Mouse (Mus musculus) heart, postnatal 25 days (tissue): Measurements from ENCODE around the gene Serinc3. TPM values are rescaled to one million over a fixed set of nuclear protein-coding genes. Genes with fewer than 3 reads are reported as not detected.
"Not testable (repeated sequence)": the region's sequence is repeated elsewhere in the genome, so short reads cannot be mapped to it uniquely, and the experiment has no call there.

Experiments
- DNase-seq: peaks from one replicate; pipeline ENCODE4 v3.0.0; 2022; ENCODE audit warnings: low spot score
- intact Hi-C: fragments of 180-260 bp; cut with DNase I; formaldehyde crosslinking; loops from one replicate; pipeline ENCODE4 v1.15.1; 2025
- total RNA-seq, 2 experiments: library from RNA; stranded (reverse); gene quantifications; 2 replicates each; pipeline ENCODE4 v1.2.3; 2021

Serinc3 gene
- total RNA-seq, 2 experiments from 2014 or later, result 291 to 357 TPM

DNA sequence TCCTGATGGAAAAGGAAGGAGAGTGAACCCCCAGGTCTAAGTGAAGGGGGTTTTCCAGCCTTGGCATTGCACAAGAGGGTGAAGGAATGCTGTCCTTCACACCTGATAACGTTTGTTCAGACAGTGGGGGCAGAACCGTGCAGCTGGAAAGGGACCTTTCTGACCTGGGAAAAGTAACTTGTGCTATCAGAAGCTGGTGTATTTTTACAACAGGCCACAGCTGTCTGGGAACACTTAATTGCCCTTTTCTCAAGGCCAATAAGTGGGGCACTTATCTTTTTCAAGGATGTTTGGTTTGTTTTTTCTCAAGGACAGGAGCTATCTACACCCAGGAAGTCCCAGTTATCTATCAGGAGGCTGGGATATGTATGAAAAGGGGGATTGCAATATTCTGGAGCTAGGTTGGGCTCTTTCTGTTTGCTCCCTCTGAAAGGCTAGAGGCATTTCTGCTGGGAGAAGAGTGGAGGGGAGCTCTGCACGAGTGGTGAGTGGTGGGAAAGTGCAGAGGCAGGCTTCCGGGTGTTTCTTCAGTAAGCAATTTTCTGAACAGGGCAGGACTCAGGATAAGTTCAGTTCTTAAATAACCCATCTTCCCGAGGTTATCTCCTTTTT is 7.2 kb downstream of the Serinc3 start:
- DNase-seq, result no peak
- intact Hi-C loops, result loop anchor here (5.0 kb wide), 1 partner anchor 35 kb away; the partner anchor contains the start of gene Ttpal

DNA sequence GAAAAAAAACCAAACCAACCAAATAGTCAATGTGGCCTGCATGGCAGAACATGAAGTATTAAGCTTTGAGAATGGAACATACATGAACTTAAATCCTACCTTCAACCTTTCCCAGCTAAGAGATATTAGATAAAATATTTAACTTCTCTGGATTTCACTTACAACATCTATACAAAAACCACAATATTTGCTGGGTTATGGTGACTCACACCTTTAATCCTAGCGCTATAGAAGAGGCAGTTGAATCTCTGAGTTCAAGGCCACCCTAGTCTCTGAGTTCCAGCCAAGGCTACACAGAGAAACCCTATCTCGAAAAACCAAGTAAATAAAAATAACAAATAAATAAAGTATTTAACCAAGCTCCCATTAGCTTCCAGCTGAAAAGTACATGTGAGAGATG is 8.9 kb downstream of the Serinc3 start:
- no peak for DNase-seq
- intact Hi-C loops, result loop anchor here (5.0 kb wide), 1 partner anchor 34 kb away; the partner anchor contains the start of gene Ttpal

DNA sequence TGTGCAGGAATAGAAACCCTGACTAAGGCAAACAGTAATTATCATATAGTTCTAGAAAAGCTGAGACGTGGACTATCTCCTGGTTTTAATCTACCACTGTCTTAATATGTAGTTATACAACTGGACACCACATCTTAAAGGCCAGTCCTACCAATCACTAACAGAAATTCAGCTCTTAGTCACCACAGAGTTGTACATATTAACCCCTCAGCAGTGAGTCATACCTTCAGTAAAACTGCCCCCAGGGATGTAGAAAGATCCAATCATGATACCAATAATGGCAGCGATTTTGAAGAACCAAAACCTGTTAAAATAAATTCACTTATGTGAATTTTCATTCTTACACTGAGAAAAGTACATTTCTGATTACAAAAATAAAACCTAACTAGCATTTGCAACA is 10.7 kb downstream of the Serinc3 start:
- intact Hi-C loops, result no loop called here
- DNase-seq, result no peak

DNA sequence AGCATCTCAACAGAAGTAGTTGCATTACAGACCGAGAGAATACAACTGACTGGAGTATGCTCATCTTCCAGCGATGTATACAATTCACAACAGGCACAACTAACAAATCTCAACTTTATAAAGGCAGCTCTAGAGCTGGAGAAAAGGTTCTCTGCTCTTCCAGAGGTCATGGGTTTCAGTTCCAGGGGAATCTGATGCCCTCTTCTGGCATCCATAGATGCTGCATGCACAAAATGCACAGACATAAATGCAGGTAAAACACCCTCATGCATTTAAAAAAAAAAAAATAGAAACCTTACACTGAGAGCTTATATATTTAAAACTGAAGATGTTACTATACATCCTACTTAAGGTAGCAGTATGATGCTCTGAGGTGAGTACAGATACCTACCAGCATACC is 13.2 kb downstream of the Serinc3 start:
- intact Hi-C loops, result no loop called here
- no peak for DNase-seq

DNA sequence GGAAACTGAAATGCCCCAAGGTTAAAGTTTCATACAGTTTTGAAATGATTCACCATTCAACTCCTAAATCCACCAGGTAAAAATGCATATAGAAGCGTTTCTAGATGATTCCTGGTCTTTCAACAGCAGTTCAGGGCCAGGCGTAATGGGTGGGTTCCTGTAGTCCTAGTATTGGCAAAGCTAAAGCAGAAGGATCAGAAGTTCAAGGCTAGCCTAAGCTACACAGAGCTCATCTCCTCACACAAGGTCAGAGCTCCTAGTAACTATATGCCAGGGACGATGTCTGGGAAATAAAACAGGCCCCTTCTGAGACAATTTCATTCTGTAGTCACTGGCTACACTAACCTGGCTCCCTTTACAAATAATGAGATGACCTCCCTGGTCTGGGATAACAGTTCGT is 13.7 kb downstream of the Serinc3 start:
- no peak for DNase-seq
- intact Hi-C loops, result no loop called here

DNA sequence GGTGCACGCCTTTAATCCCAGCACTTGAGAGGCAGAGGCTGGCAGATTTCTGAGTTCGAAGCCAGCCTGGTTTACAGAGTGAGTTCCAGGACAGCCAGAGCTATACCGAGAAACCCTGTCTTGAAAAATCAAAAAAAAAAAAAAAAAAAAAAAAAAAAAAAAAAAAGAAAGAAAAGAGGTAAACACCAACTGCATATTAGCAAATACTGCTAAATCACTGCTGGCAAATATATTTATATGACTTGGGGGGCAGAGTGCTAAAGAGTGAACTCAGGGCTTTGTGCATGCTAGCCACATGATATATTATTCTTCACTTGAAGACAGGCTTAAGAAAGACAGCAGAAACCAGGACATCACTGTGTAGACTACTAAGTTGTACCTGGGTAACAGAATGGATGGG is 23.5 kb downstream of the Serinc3 start:
- DNase-seq, intact Hi-C loops: not testable (repeated sequence)

DNA sequence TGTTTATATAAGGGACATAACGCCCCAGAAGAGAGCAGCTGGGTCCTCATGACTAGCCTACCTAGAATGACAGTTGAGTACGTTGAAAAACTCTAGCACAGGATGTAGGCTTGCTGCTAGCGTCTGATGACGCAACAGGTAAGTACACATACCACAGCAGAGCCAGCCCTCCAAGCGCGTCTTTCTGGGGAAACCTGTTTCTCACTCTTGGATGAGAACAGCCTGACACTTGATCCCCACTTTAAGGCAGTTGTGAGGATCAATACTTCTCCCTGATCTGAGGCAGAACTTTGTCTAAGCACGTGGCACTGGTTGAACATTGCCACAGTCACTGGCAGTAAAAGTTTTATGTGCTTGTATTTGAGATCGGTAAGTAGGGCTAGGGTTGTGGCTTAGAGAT is 24.5 kb downstream of the Serinc3 start:
- DNase-seq, result no peak
- intact Hi-C loops, result no loop called here

DNA sequence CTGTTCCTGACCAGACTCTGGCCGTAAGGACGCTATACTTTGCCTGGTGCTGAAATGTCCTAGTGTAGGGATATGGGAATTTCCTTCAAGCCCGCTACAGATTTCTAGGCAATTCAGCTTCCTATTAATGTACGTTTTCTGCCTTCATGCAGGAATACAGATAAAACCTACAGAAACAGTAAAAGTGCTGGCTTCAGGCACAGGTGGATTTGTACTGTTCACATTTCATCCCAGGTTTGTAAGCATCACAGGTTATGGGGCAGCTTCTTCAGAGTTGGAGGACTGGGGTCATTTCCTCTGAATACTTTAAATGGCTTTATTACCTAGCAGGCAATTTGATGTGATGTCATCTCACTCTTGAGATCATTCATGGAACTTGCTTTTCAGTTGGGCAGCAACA is 27.1 kb downstream of the Serinc3 start:
- intact Hi-C loops, result no loop called here
- DNase-seq, result no peak

DNA sequence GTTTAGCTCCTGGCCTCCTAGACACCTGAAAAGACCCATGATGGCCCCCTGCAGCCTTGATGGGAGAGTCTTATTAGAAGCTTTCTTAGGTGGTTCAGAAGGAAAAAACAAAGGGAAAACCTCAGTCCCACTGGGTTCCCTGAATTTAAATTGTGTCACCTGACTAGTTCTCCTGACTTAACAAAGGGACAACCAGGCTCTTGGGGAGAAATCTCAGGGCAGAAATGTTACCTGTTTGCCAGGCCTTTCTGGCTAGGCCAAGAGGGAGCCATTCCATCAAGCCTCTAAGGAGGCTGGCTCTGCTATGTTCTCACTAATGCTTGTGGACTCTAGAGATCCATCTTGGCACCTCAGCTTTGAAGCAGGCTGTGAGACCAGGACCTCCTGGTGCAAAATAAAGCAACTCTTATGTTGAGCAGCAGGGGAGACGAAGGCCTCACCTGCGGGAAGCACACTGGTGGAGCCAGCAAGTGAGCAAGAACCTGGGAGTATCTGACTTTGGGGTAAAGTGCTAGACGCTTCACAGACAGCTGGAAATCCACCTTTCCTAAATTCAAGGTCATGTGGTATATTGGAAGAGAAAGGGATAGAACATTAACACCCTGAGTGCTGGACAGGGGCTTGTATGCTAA is 27.6 kb downstream of the Serinc3 start:
- DNase-seq, result no peak
- intact Hi-C loops, result no loop called here

DNA sequence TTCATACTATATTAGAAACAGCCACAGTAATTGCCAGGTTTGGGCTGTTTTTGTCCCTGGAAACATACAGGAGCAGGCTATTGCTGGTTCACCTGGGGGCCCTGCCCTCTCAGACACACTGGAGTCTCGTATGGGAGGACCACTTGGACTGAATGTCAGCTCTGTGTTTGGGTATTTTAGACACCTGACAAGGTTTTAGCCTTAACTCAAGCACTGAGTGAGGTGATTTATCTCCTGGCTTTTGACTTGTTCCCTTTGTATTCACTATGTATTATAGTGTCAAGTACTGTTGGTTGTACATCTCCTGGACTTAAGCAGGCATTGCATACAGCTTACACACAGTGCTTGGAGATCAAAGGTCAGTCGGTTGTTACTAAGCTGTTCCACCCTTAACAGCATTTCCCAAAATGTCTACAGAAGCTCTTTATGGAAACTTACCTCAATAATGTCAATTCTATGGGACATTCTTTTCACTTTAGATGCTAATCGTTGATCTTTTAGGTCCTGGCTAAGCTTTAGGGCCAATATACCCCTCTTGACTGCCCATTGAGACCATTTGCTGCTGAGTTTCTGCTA is 28.2 kb downstream of the Serinc3 start:
- intact Hi-C loops, result no loop called here
- DNase-seq, result no peak

DNA sequence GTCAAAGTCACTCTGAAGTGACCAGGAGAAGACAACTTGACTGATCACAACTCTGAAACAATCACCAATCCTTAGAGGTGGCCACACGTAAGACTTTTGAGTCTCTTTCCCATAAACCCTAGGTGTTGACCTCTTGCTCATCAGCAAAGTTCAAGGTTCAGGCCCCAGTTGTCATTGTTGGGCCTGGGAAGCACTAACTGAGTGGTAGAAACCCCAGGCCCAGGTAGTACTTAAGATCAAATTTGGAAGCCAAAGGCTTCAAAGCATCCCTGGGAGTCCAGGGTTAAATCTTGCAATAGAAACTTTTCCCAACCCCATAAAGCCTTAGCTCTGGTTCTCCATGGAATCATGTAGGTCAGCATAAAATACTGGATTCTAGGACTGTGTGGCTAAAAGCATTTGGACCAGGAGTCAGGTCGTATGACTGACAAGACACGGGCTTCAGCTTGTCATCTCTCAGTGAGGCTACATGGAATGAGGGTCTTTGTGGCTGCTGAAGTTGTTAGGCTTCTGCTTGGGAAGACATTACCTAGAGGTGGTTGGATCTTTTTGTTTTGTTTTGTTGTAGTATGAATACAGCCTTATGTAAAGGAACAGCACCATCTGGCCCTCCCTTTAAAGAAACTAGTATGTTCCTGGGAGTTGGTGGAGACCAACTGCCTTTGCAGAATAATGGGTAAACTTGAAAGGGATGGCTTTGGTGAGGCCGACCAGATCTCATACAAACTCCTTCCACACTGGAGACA is 28.9 kb downstream of the Serinc3 start:
- no peak for DNase-seq
- intact Hi-C loops, result no loop called here

DNA sequence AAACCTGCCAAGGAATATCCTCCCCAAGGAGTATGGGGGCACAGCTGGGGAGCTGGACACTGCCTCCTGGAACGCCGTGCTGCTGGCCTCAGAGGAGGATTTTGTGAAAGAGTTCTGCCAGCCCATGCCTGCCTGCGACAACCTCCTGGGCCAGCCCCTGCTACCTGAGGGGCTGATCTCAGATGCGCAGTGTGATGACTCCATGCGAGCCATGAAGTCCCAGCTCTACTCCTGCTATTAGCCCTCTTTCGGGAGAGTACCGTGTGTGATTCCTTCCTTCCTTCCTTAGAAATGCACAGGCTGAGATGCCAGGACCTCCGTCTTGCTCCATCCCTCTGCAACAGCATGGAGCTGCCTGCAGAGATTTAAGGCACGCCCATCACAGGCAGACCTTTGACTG is 29.5 kb downstream of the Serinc3 start:
- no peak for DNase-seq
- intact Hi-C loops, result no loop called here

DNA sequence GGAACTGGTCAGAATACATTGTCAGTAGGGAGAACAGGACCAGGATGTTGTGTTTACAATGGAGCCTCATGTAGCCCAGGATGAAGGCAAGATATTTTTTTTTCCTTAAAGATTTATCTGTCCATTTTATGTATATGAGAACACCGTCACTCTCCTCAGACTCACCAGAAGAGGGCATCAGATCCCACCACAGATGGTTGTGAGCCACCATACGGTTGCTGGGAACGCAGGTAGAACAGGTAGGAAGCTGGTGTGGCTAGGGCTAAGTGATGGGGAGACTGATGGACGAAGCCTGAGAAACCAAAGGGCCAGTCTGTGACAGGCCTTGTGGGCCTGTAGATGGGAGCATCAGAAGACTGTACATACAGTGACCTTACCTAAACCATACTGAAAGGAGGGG is 30.9 kb downstream of the Serinc3 start:
- intact Hi-C loops, result no loop called here
- no peak for DNase-seq

DNA sequence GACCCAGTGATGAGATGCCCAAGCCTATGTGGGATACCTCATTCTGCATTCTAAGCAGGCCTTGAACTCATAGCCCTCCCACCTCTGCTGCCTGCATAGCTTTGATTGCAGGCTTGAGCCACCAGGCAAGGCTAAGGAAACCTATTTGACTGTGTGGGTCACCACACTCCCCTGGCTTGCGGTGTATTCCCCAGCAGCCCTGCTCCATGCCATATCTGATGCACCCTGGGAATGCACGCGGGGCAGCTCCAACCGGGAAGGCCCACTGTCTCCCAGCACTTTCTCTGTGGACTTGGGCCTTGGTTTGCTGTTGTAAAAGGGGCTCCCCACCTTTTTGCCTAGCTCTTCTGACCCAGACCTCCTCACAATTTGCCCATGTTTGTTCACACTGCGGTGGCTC is 31.7 kb downstream of the Serinc3 start:
- DNase-seq, result no peak
- intact Hi-C loops, result no loop called here

DNA sequence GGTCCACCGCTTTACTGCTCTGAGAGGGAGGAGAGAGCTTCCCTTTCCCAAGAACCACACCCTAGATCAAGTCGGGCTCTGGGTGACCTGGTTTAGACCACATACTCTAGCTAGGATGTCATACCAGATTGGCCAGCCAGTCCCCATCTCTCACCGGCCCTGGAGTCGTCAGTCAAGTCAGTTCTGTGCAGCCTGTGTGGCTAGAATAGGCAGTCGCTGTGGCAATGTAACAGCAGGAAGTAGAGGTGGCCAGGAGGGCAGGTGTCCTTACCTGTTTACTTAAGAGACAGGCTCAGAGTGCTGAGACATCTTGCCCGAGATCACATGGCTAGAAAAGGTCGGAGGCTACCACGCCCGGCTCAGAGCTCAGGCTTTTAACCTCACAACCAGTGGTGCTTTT is 33.8 kb downstream of the Serinc3 start:
- intact Hi-C loops, result no loop called here
- no peak for DNase-seq

DNA sequence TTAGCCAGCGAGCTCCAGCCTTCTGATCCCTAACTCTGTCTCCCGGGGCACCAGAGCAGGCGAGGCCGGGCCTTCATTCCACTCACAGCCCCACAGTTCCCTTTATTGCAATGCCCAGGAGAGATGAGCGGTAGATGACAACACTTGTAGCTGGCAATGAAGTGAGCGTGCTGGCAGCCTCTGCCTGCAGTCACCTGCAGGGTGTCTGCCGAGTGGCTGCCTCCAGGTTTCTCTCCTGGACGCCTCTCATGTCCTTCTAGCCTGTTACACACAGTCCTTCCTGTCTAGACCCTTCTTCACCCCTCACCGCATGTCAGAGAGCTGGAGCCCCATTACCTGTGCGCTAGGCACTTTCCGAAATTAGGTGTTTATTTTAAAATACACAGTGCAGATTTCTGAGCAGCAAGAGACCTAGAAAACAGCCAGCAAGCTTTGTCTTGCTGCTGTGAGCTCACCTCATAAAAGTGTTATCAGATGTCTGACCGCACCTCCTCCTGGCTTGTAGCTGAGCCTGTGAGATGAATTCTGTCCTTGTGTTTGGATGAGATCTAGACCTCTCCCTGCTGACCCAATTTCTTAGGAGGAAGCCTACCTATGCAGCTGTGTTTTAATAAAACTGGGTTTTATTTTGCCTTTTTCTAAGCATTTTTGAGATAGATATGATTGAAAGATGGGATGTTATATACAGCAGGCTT is 35.5 kb downstream of the Serinc3 start:
- DNase-seq, result no peak
- intact Hi-C loops, result loop anchor here (10.0 kb wide), 1 partner anchor 175 kb away; no protein-coding TSS in a partner anchor

DNA sequence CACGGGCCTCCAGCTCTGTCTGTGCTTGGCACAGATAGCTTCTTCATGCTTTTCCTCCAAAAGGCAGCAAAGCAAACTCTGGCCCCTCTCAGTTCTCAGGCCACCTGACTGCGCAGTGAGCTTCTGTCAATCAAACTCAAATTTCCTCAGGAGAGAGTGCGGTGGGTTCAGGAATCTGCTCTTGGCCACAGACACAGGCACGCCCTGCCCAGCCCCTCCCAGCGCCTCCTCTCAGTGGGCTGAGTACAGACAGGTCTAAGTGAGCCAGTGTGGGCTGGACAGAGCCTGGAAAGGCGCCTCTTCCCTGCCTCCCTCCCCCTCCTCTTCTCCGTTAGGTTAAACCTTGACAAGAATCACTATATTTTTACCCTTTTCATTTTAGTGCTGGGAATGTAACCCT is 36.9 kb downstream of the Serinc3 start:
- no peak for DNase-seq
- intact Hi-C loops, result loop anchor here (10.0 kb wide), 1 partner anchor 177 kb away; no protein-coding TSS in a partner anchor

DNA sequence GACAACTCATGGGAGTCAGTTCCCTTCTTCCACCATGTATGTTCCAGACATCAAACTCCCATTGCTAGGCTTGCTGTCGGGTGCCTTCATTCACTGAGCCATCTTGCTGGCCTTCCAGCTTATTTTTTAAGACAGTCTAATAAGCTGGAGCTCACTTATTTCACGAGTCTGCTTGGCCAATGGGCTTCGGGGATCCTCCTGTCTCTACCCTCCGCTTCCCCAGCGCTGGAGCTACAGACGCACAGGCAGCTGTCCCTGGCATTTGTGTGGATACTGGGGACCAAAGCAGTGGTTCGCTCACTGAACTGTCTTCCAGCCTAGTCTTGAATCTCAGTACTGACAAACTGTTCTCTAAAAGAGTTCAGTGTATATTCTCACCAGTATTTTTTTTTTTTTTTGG is 38.8 kb downstream of the Serinc3 start:
- intact Hi-C loops, result loop anchor here (10.0 kb wide), 1 partner anchor 179 kb away; no protein-coding TSS in a partner anchor

DNA sequence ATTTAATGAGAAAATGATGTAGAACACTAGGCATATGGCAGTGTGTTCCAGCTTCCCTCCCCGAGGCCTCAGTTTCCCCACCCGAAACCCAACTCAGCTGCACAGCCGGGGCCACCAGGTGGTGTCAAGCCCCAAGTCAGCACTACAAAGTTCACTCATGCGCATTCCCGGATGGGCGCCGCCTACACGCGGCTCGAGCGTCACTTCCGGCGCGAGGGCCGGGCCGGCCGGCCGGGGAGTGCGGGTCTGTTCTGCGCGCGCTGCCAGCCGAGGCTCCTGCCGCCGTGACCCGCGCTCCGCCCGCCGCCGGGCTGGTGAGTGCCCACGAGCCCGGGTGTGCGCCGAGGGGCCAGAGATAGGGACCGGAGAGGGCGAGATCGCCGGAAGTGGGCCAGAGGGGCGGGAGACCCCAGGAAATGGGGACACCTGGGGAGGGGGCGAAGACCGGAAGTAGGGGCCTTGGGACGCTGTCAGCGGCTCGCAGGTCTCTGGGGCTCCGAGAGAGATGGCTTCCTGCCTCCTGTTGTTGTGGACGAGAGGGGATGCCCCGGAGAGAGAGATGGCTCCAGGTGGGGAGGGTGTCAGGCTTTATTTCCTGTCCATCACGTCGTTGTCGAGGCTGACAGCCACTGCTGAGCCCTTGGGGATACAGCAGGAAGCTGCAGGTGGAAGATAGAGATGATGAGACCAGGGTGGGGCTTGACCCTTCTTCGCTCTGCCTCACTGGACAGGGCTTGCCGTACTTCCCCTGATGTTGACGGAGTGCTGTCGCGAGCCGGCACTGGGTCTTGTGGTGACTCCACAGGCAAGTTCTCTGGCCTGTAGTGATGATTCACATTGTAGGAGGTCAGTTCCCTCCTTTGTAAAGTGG is 42.6 kb downstream of the Serinc3 start, which contains the start of gene Ttpal:
TSS of gene Ttpal (plus strand) at position 214 of the 871 bp plus-strand sequence.
- intact Hi-C loops, result loop anchor here (2.0 to 10.0 kb wide), 3 partner anchors 35 to 182 kb away; no protein-coding TSS in a partner anchor
- peak; percentile 83 for DNase-seq

More for the DNA sequence above, 38.8 kb downstream of the Serinc3 start:
- no peak for DNase-seq
